Mouse (Mus musculus) brain, embryonic 14.5 days (tissue): ENCODE data around the gene Gzmk. TPM values are rescaled to one million over a fixed set of nuclear protein-coding genes. Genes with fewer than 3 reads are reported as not detected.

ENCODE experiments used
- DNase-seq: peaks from one replicate; pipeline ENCODE4 v3.0.0-alpha.2; 2011; ENCODE audit warnings: low read depth
- CTCF ChIP-seq: fragments of 200-500 bp; IDR thresholded peaks from 2 replicates; pipeline ENCODE4 v1.5.1; 2012; ENCODE audit warnings: inconsistent platforms, mild to moderate bottlenecking, moderate library complexity, borderline replicate concordance; ENCODE audit not compliant: insufficient read depth, insufficient read length; ENCODE audit errors: extremely low read depth
- POLR2A ChIP-seq: fragments of 200-500 bp; IDR thresholded peaks from 2 replicates; pipeline ENCODE4 v1.6.1; 2012; ENCODE audit warnings: mild to moderate bottlenecking, inconsistent platforms, borderline replicate concordance; ENCODE audit not compliant: poor library complexity, insufficient read depth, insufficient read length, severe bottlenecking; ENCODE audit errors: extremely low read depth
- polyA plus RNA-seq: library from polyadenylated mRNA; depleted of rRNA; stranded (reverse); fragments of >200 nt; gene quantifications from 2 replicates; pipeline ENCODE4 v1.2.3, GENCODE M21; 2012

The Gzmk gene
- polyA plus RNA-seq, 1 experiment = not detected

DNA sequence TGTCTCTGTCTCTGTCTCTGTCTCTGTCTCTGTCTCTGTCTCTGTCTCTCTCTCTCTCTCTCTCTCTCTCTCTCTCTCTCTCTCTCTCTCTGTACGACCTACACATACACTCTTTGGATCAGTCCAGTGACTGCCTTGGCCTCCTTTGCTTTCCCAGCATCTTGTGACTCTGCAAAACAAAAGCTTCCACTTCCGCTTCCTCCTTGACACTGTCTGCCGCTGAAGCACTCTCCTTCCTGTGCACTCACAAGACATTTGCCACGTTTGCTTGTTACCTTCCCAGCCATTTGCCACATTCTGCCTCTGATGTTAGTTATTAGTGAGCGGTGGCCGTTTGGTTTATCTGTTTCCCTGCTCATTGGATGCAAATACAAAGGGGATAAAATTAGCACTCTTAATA, 16.4 kb upstream of the Gzmk start:
- no peak for DNase-seq
- TF ChIP-seq POLR2A (no peak), CTCF (no peak)

- DNase-seq = no peak
- no peak for TF ChIP-seq POLR2A
- TF ChIP-seq CTCF = no peak
These were observed 2.2 kb upstream of the Gzmk start for GRCm38 (mm10) chr13:113227666-113228463.

DNA sequence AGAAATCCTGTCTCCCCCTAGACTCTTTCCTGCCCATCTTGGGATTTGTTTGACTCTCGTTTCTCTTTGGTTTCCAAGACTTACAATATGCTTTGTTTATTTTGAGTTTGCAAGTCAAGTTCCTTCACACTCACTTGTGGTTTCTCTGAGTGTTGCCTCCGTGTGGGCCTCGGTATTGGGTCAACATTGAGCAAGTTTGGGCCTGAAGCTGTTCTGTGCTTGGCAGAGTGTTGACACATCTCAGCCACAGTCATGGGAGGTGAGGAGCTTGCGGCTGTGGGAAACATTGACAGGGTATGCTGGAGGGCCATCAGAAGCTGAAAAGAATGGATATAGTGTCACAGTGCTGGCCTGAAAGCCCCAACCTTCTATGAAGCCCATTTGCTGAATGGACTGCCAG, 1.4 kb upstream of the Gzmk start:
- no peak for TF ChIP-seq POLR2A
- TF ChIP-seq CTCF = no peak

DNA sequence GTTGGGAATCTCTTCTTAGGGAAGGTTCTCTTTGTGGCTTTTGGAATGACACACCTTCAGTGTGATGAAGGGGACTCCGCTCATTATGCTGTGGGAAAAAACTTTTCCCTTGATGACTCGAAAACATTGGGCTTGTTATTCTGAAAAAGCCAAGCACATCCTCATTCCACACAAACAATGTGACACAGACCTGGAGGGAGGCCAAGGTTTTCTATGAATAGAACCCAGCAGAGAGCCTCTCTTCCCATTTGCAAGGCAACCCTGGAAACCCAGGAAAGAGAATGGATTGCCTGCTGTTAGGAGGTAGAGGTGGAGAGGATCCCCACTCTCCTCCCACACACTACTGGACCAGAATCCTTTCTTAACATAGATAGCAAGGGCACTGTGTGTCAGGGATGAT, 1.6 kb downstream of the Gzmk start:
- peak; percentile 90 for DNase-seq
- TF ChIP-seq POLR2A = no peak
- no peak for TF ChIP-seq CTCF

More for the DNA sequence above, 1.4 kb upstream of the Gzmk start:
- DNase-seq = no peak

DNA sequence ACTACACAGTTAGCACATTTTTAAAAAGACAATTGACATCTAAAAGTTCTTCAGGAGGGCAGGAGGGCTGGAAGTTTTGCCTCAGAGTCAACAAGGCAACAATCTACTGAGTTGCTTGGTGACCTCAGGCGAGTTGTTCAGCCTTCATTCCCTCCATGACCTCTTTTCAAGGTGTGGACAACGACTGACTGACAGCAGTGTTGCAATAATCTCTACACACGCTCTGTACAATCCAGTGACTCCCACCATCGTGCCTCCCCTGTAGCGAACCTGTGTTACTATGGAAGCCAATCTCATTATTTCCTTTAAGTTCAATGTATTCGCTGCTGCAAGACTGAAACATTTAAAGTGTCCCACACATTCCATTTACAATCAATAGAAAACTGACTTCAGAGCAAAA, 3.9 kb downstream of the Gzmk start:
- DNase-seq = no peak
- no peak for TF ChIP-seq CTCF

DNA sequence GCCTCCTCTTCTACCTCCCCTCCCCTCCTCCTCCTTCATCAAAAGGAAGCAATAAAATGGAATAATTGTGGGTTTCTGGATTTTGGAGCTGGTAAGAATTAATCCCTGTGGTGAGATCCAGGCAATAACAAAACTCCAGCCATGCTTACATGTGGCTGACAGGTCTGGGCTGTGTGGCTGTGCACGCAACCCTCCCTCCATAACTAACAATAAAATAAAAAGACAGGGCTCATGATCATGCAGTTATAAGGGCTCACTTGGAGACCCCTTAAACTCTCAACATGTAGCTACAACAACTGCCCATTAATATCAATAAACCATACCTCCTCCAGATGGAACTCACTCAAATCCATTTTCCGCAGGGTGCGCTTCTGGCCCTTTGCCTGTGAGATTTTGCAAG, 11.8 kb downstream of the Gzmk start:
- TF ChIP-seq CTCF = no peak
- no peak for TF ChIP-seq POLR2A
- DNase-seq = no peak

DNA sequence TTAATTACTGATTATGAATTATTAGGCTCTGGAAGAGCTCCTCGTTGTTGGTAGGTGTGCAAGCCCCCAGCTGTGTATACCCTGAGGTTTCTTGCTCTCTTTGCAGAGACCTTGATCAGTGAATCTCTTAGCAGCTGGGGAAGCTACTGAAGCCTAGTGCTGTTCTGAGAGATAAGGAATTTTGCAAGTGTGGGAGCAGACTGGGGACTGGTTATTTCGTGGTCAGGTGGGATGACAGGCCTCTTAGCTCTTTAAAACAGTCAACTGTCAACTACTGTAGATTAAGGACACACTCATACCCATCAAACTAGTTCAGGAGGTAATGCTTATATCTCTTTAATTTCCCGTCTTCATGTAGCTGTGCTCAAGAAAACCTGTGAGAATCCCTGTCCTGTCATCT, 13.3 kb downstream of the Gzmk start:
- TF ChIP-seq POLR2A (no peak), CTCF (no peak)
- no peak for DNase-seq

- no peak for DNase-seq
These were observed 14.4 kb downstream of the Gzmk start for GRCm38 (mm10) chr13:113211345-113211744.

DNA sequence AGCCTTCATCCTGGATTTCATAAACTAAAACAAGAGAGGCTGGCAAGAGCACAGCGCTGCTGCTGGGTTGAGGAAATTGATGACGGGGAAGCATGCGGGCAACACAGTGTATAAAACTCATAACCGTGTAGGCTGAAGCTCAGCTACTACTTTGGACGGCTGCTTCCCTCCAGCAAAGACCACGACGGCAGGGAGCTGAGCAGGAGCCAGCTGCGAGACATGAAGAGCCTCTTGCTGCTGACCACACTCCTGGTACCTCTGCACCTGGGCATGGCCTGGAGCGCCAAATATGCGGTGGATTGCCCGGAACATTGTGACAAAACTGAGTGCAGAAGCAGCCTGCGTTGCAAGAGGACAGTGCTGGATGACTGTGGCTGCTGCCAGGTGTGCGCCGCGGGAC, 16.1 kb downstream of the Gzmk start, which contains the start of gene Esm1:
TSS of gene Esm1 (plus strand) at position 36 of the 400 bp plus-strand sequence.
- TF ChIP-seq POLR2A (no peak), CTCF (no peak)
- no peak for DNase-seq

More at GRCm38 (mm10) chr13:113211345-113211744, 14.4 kb downstream of the Gzmk start:
- no peak for TF ChIP-seq POLR2A
- TF ChIP-seq CTCF = no peak

GRCm38 (mm10) chr13:113205346-113205745, 20.4 kb downstream of the Gzmk start:
- TF ChIP-seq CTCF (no peak), POLR2A (no peak)

DNA sequence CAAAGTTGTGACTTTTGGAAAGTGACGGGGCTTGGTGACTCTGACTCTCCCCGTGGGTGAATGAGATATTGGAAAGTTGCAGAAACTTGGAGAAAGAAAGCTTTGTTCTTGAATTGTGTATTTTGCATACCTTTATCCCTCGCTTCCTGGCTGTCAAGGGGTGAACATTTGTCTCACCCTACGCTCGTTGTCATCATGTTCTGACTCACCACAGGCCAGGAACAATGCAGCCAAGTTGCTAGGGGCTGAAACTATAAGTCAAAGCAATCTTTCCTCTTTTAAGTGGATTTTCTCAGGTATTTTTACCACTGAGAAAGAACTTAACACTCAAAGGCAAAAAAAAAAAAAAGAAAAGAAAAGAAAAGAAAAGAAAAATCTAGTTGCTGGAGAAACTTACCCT, 22.6 kb downstream of the Gzmk start:
- TF ChIP-seq CTCF = no peak
- no peak for TF ChIP-seq POLR2A

More at GRCm38 (mm10) chr13:113205346-113205745, 20.4 kb downstream of the Gzmk start:
- DNase-seq = no peak

GRCm38 (mm10) chr13:113202184-113202583, 23.5 kb downstream of the Gzmk start:
- DNase-seq = no peak
- no peak for TF ChIP-seq POLR2A
- no peak for TF ChIP-seq CTCF

More for the DNA sequence above, 22.6 kb downstream of the Gzmk start:
- no peak for DNase-seq
